Mouse (Mus musculus) liver, embryonic 14.5 days (tissue): Measurements from ENCODE around the gene Tm9sf4. TPM values are rescaled to one million over a fixed set of nuclear protein-coding genes. Genes with fewer than 3 reads are reported as not detected.

Source experiments
- ATAC-seq: fragments of 200-750 bp; cut with Nextera tagmentation; 2 replicates; pipeline ENCODE4 v1.8.0; 2017; ENCODE audit warnings: moderate number of reproducible peaks, mild to moderate bottlenecking, moderate library complexity; ENCODE audit not compliant: insufficient read depth
- DNase-seq, 3 experiments: peaks; one replicate each; pipeline ENCODE4 v3.0.0-alpha.2; 2012 to 2013; ENCODE audit warnings: low read depth in 3 of 3, low spot score in 3 of 3
- H3K27ac ChIP-seq: fragments of 300-500 bp; sonication (generic); 2 replicates; pipeline ENCODE4 v1.5.1; 2014; ENCODE audit warnings: moderate library complexity, mild to moderate bottlenecking, control low read depth, inconsistent platforms
- H3K27me3 ChIP-seq: fragments of 300-500 bp; sonication (generic); 2 replicates; pipeline ENCODE4 v1.6.1; 2014; ENCODE audit warnings: mild to moderate bottlenecking, low read length, moderate library complexity; ENCODE audit not compliant: control insufficient read depth, insufficient read depth
- H3K36me3 ChIP-seq: fragments of 300-500 bp; sonication (generic); replicated peaks from 2 replicates; pipeline ENCODE4 v1.6.1; 2014; ENCODE audit warnings: low read depth; ENCODE audit not compliant: control insufficient read depth, insufficient read depth
- H3K4me1 ChIP-seq, 2 experiments: fragments of 200-500 bp in 1 of 2; fragments of 300-500 bp in 1 of 2; sonication (generic) in 1 of 2; replicated peaks; 2 replicates each; pipeline ENCODE4 v1.6.1; 2012 to 2014; ENCODE audit warnings: antibody characterized with exemption in 1 of 2, inconsistent platforms in 1 of 2, low read length in 1 of 2; ENCODE audit not compliant: control insufficient read depth in 2 of 2, insufficient read depth in 2 of 2
- H3K4me2 ChIP-seq: fragments of 300-500 bp; sonication (generic); 2 replicates; pipeline ENCODE4 v1.6.1; 2014; ENCODE audit warnings: low read depth, mild to moderate bottlenecking, control low read depth, moderate library complexity
- H3K4me3 ChIP-seq, 2 experiments: fragments of 200-500 bp in 1 of 2; fragments of 300-500 bp in 1 of 2; sonication (generic) in 1 of 2; 2 replicates each; pipeline ENCODE4 v1.5.1; 2012 to 2014; ENCODE audit warnings: low read depth in 2 of 2, low read length in 2 of 2, mild to moderate bottlenecking in 2 of 2, control low read depth in 1 of 2, inconsistent platforms in 1 of 2, moderate library complexity in 1 of 2; ENCODE audit not compliant: insufficient read depth in 1 of 2
- H3K9ac ChIP-seq: fragments of 300-500 bp; sonication (generic); replicated peaks from 2 replicates; pipeline ENCODE4 v1.6.1; 2014; ENCODE audit warnings: mild to moderate bottlenecking, control low read depth, moderate library complexity
- H3K9me3 ChIP-seq: fragments of 300-500 bp; sonication (generic); 2 replicates; pipeline ENCODE4 v1.6.1; 2016; ENCODE audit warnings: low read length, mixed read lengths; ENCODE audit not compliant: control insufficient read depth
- CTCF ChIP-seq: IDR thresholded peaks from 2 replicates; pipeline ENCODE4 v1.5.1; 2016; ENCODE audit warnings: antibody characterized with exemption, low read depth, control low read depth
- EP300 ChIP-seq: IDR thresholded peaks from 2 replicates; pipeline ENCODE4 v1.6.1; 2016; ENCODE audit warnings: antibody characterized with exemption, low read depth
- WGBS: fragments of 180-500 bp; shearing (Covaris S2); extraction: QIAGEN DNeasy Blood & Tissue Kit; methylation state at CpG from one replicate; pipeline ENCODE4 v1.1.7; 2014; ENCODE audit not compliant: insufficient replicate concordance; 5-methylcytosine and 5-hydroxymethylcytosine counted together
- polyA plus RNA-seq, 2 experiments: library from polyadenylated mRNA; depleted of rRNA in 1 of 2; stranded (reverse) in 1 of 2; unstranded in 1 of 2; fragments of >200 nt; fragmentation: Nextera tagmentation in 1 of 2; extraction: Ambion mirVana in 1 of 2; gene quantifications; 2 replicates each; pipeline versions ENCODE4 v1.2.1 to v1.2.3; 2012 to 2014

Gene Tm9sf4
- polyA plus RNA-seq, 2 experiments: 13.0 to 23.7 TPM

GRCm38 (mm10) chr2:153209286-153209685, 48.2 kb downstream of the Tm9sf4 start:
- Histone ChIP-seq H3K4me3 (no peak overlapping the region), H3K4me1 (peaks cover 0 to 2% of the 10 kb centered on the region in 2 experiments; a peak in 2 of 4 replicates), H3K36me3 (peaks cover 14% of the 10 kb centered on the region), H3K27me3 (no peaks in the 10 kb centered on the region), H3K9me3 (no peaks in the 10 kb centered on the region), H3K27ac (no peak overlapping the region), H3K9ac (no peak overlapping the region), H3K4me2 (no peak overlapping the region)
- TF ChIP-seq CTCF (no peak), EP300 (no peak)
- DNase-seq (no peak), ATAC-seq (no peak)
- WGBS: 74% methylated on average over 5 of the region's 5 CpGs

DNA sequence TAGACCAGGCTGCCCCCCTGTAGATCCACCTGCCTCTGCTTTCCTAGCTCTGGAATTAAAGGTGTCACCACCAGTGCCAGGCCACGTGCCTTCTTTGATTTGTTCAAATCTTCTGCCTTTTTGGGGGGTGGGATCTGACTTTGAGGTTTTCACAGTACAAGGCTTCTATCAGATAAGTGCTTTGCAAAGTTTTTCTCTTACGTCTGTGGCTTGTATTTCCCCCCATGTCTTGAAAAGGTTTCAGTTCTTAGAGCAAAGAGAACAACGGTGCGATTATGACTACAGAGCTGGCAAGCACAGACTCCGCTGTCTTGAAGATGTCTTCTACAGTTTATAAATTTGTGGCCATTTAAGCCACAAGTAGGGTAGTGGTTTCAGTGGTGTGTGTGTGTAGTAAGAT, 50.3 kb downstream of the Tm9sf4 start:
- DNase-seq (no peak), ATAC-seq (no peak)
- H3K27me3 ChIP-seq: no peaks in the 10 kb centered on the region
- no peak overlapping the region for H3K4me3 ChIP-seq
- TF ChIP-seq CTCF: no peak
- no peak for TF ChIP-seq EP300
- H3K36me3 ChIP-seq: peaks cover 8% of the 10 kb centered on the region
- no peak overlapping the region for H3K27ac ChIP-seq
- H3K9me3 ChIP-seq: no peaks in the 10 kb centered on the region
- 64% methylated on average over 5 of the region's 5 CpGs for WGBS
- H3K4me1 ChIP-seq: peaks cover 0 to 18% of the 10 kb centered on the region in 2 experiments; a peak in 3 of 4 replicates
- H3K4me2 ChIP-seq: no peak overlapping the region
- no peak overlapping the region for H3K9ac ChIP-seq

DNA sequence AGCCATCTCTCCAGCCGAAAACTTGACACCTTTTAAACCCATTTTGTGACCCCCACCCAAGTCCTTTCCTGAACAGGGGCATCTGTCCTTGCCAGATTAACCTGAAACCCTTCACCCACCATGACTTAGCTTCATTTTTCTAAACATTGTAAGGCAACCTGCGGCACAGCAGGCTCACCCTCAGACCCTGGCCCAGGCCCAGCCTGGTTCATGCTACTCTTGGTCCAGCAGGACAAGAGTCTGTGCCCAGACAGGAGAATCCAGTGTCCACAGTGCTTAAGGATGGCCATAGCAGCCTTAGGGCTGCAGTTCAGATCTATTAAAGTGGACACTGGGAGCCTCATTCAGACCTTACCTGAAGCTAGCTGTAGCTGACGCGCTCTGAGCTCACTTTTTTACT, 52.2 kb downstream of the Tm9sf4 start:
- Histone ChIP-seq H3K27me3 (no peaks in the 10 kb centered on the region), H3K4me2 (no peak overlapping the region), H3K9me3 (no peaks in the 10 kb centered on the region), H3K4me1 (peaks cover 0 to 18% of the 10 kb centered on the region in 2 experiments; a peak in 3 of 4 replicates), H3K36me3 (peaks cover 4% of the 10 kb centered on the region), H3K9ac (no peak overlapping the region), H3K4me3 (no peak overlapping the region), H3K27ac (no peak overlapping the region)
- WGBS: 80% methylated on average over 4 of the region's 4 CpGs
- no peak for ATAC-seq
- no peak for DNase-seq
- TF ChIP-seq CTCF: no peak
- TF ChIP-seq EP300: no peak

DNA sequence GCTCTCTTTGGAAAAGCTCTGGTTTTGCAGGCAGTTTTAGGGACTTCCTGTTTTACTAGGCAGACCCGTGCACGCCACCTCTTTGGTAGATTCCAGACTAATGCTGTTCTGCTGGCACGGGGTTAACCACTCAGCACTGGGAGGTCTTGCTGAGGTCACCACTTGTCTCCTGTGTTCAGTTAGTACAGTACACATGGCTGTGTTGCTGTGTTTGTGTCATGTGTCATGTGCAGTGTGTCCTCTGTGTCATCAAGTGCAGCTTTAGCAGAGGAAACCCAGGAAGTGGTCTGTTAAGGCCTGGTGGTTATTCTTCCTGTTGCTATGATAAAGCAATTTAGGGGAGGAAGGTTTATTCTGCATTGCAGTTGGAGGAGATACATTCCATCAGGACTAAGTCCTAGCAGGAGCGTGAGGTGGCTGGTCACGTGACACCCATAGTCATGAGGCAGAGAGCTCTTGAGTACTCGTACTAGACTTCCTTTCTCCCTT, 53.7 kb downstream of the Tm9sf4 start:
- no peak overlapping the region for H3K27ac ChIP-seq
- H3K36me3 ChIP-seq: no peaks in the 10 kb centered on the region
- H3K4me2 ChIP-seq: no peak overlapping the region
- DNase-seq (no peak), ATAC-seq (peak; percentile 47; the same call in 1 of the 2 replicates)
- H3K9ac ChIP-seq: no peak overlapping the region
- peaks cover under 1 to 18% of the 10 kb centered on the region in 2 experiments; a peak in 3 of 4 replicates for H3K4me1 ChIP-seq
- WGBS: 19% methylated on average over 6 of the region's 6 CpGs
- TF ChIP-seq EP300: no peak
- no peak for TF ChIP-seq CTCF
- H3K4me3 ChIP-seq: no peak overlapping the region
- no peaks in the 10 kb centered on the region for H3K9me3 ChIP-seq
- H3K27me3 ChIP-seq: no peaks in the 10 kb centered on the region

GRCm38 (mm10) chr2:153215421-153215820, 54.3 kb downstream of the Tm9sf4 start:
- peaks cover 6 to 24% of the 10 kb centered on the region in 2 experiments for H3K4me1 ChIP-seq
- H3K36me3 ChIP-seq: no peaks in the 10 kb centered on the region
- no peak overlapping the region for H3K9ac ChIP-seq
- H3K27ac ChIP-seq: no peak overlapping the region
- WGBS: 25% methylated on average over 4 of the region's 4 CpGs
- DNase-seq (no peak), ATAC-seq (peak; percentile 27; the same call in 1 of the 2 replicates)
- no peak overlapping the region for H3K4me2 ChIP-seq
- H3K27me3 ChIP-seq: no peaks in the 10 kb centered on the region
- no peaks in the 10 kb centered on the region for H3K9me3 ChIP-seq
- TF ChIP-seq EP300: no peak
- no peak; the same call in 1 of the 2 replicates for TF ChIP-seq CTCF
- H3K4me3 ChIP-seq: no peak overlapping the region
